Mouse (Mus musculus) megakaryocyte, embryonic 14.5 days (primary cell): ENCODE results near the gene Gm45618.

Experiments
- FLI1 ChIP-seq: IDR thresholded peaks from 2 replicates; pipeline ENCODE4 v1.6.1; 2012; ENCODE audit warnings: low read length, inconsistent platforms, mixed read lengths
- GATA1 ChIP-seq: IDR thresholded peaks from 3 replicates; pipeline ENCODE4 v1.6.1; 2012; ENCODE audit warnings: mixed read lengths, low read length, inconsistent platforms, borderline replicate concordance

DNA sequence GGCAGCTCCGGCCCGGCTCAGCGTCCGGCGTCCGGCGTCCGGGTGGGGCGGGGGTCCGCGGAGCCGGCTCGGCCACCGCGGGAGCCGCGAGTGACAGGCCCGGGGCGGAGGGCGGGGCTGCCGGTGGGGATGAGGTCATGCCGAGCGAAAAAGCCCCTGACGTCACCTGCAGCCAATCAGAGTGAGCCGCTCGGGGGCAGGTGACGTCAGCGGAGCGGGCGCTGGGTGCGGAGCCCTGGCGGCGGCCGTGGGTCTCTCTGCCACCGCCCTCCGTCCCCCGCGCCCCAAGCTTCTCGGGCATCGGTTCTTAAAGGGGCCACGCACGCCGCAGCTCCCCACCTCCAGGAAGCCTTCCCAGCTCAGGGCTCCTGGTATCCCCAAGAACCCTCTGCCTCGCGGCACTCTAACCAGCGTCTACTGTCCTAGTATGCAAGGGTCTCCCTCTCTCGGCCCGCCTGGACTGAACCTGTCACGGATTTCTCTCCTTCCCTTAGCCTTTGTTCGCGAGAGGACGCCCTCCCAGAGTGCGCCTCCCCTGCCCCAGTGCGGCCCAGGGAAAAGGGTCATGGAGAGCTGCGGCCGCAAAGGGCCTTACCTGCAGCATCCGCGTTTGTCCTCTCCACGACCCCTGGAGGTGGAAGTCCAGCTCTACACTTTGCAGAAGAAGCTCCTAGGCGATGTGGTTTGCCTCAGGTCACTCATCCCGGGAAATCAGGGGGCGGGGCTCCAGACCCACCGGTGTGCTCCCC is 25.2 kb downstream of the Gm45618 start, which contains the start of gene Dusp8:
- TF ChIP-seq GATA1: no peak
- TF ChIP-seq FLI1: no peak
